Mouse (Mus musculus) adrenal gland, postnatal 4 days (tissue): Measurements from ENCODE around the gene Ap4e1. TPM values are rescaled to one million over a fixed set of nuclear protein-coding genes. Genes with fewer than 3 reads are reported as not detected.

ENCODE experiments used
- DNase-seq, 2 experiments: peaks; one replicate each; pipeline ENCODE4 v3.0.0; 2021 to 2022; ENCODE audit warnings: low spot score in 2 of 2, mixed read lengths in 2 of 2
- long read RNA-seq, 2 experiments: library from polyadenylated mRNA; stranded (forward); transcript quantifications; one replicate each; pipeline ENCODE4 v2.0.0; 2021
- total RNA-seq, 2 experiments: library from RNA; stranded (reverse); gene quantifications; 2 replicates each; pipeline ENCODE4 v1.2.3; 2021

The Ap4e1 gene
- 10 to 100 TPM; 15.5 TPM for total RNA-seq
- long read RNA-seq, experiment 1, result 0 reads
- long read RNA-seq, experiment 2, full-length matches to known transcripts, result 2 of 9 reads
- long read RNA-seq, experiment 2, partial matches to known transcripts, result 5 of 9 reads
- long read RNA-seq, experiment 2, other reads (novel, unspliced or antisense), result 2 of 9 reads

DNA sequence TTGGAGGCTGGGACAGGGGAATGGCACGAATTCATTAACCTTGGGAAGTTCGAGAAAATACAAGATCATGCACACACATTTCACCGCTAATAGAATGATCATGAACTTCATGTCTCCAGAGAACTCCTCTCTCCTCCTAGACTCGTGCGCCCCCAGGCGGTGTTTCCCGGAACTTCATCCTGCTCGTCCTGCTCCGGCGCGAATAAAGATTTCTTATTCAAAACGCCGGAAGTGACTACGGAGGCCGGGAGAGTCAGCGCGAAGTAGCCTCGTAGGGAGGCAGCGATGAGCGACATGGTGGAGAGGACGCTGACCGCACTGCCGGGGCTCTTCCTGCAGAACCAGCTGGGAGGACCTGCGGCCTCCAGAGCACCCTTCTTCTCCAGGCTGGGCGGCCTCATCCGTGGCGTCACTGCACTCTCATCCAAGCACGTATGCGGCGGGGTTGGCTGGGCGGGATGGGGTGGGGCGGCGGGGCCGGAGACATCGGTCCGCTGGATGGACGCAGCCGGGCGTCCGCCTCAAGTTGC is at the start of gene Ap4e1:
Gene Ap4e1 (plus strand): TSS at position 249 of the 530 bp plus-strand sequence.
- DNase-seq, result peak; percentile 94 to 97

GRCm38 (mm10) chr2:126961696-126962095 is 46.8 kb upstream of the Ap4e1 start:
- no peak for DNase-seq

GRCm38 (mm10) chr2:126977428-126977827 is 31.1 kb upstream of the Ap4e1 start:
- DNase-seq, result no peak

DNA sequence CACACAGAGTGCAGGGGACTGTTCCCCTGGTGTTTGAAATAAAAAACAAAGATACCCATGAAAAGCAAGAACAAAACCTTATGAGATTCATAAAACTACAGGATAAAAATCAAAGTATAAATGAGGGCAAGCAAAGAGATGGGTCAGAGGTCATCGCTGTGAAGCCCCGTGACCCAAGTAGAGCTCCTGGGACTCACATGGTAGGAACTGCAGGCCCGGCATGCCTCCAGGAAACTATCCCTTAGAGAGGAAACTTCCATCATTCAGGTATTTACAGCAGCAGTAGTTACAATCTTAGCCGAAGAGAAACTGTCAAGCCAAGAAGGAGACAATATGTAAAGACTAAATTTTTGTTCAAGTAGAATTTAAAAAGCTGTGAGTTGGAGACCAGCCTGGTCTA is 25.3 kb upstream of the Ap4e1 start:
- DNase-seq, result no peak

DNA sequence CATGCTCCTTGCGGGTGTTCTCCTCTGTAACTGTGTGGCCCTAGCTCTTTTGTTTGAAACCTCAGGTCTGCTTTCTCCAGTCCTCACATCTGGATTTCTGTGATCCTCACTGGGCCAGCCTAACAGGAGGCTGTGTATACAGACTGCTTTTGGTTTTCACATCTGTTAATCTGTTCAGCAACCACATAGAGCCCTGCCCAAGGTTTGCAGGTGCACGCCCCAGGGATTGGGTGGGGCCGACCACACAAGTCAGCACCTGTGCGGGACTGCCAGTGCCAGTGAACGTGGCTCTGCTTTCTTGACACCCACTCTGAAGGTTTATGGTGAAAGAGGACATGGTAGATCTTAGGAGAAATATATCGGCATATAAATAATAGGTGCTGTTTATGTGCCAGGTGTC is 18.6 kb upstream of the Ap4e1 start:
- no peak for DNase-seq

DNA sequence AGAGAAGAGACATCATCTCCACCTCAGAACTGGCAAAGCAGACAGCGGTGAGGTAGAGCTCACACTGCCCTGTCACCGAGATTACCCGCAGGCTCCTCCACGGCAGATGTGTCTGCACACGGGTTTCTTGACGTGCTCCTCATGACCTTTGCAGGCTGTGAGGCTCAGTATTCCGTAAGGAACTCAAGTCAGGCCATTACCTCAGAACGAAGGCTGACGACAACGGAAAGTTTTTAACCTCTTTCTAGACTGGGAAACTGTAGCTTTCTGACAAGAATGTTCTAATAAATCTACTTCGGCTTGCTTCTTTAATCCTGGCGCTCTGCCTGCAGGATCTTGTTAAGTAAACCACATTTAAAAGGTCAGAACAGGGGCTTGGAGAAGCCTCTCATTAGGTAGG is 15.8 kb upstream of the Ap4e1 start:
- no peak for DNase-seq

DNA sequence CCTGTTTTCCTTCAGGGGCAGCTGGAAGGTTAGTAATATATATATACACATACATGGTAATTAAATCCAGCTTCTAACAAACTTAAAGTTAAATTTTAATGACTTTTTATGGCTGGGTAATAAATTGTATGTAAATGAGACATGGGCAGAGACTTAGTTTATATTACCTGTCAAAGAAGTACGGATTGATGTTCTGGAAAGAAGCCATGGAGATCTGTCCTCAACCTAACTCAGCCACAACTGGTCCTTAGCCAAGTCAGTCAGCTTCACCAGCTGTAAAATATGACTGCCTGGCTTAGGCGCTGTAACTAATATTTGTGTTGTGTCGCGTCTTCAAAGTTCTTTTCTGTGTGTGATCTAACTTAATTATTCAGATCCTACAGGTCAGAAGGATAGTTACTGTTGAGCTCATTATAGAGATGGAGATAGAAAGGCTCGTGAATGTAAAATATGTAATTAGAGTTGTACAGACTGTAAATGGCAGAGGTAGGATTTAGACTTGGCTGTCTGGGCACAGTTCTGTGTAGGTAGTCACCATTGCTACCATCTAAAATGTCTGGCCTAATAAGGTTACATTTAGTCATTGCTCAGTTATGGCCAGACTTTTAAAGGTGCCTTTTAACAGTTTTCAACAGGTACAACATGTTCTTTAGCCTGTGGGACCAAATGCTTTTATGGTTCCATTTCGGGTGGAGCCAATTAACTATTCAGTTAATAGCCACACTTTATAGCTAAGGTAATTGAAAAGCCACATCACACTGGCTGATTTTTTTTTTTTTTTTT is 13.9 kb upstream of the Ap4e1 start:
- no peak for DNase-seq

GRCm38 (mm10) chr2:126996737-126997136 is 11.8 kb upstream of the Ap4e1 start:
- no peak for DNase-seq

- no peak for DNase-seq
Measured at GRCm38 (mm10) chr2:126998219-126998618, 10.3 kb upstream of the Ap4e1 start.

GRCm38 (mm10) chr2:127000406-127001324 is 7.9 kb upstream of the Ap4e1 start:
- no peak for DNase-seq

DNA sequence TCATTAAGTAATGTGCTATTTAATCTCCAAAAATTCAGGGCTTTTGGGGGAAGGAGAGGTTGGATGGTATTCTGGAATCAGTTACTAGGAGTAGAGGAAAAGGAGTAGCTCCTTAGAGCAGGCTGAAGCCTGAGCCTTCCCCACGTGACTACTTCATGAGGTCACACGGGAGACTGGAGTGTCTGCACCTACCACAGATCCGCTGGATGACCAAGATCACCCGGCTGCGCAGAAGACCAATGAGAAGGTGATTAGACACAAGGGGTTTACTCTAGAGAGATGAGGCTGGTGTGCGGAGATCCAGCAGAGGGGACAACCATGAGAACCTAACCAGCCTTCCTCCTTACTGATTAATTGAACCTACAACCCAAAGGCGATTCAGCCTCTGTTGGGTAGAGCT is 4.5 kb upstream of the Ap4e1 start:
- DNase-seq, result no peak

GRCm38 (mm10) chr2:127006634-127007370 is 1.7 kb upstream of the Ap4e1 start:
- DNase-seq, result peak in 1 of 2 experiments; percentile 22

- no peak for DNase-seq
Measured at GRCm38 (mm10) chr2:127007509-127007908, 1.0 kb upstream of the Ap4e1 start.

DNA sequence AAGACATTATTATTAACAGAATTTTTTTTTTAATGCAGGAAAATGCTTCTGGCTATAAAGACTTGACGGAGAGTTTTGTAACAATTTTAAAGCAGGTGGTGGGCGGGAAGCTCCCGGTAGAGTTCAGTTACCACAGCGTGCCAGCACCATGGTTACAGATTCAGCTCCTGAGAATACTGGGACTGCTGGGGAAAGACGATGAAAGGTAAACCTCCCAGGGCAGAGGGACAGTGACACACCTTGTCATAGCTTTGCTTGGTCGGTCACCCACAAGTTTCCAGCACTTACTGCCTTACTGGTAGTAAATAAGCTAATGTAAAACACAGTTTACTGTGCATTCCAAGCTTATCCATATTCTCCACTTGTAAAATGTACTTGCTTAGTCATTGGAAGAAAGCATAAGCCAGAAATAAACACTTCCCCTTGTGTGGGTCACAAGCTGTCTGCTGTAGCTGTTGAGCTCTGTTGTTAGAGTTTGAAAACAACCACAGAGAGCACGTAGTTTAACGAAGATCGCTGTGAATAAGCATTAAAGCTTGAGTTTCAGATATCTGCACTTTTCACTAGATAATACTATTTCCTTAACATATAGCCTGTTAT is 26.6 kb downstream of the Ap4e1 start:
- no peak for DNase-seq

DNA sequence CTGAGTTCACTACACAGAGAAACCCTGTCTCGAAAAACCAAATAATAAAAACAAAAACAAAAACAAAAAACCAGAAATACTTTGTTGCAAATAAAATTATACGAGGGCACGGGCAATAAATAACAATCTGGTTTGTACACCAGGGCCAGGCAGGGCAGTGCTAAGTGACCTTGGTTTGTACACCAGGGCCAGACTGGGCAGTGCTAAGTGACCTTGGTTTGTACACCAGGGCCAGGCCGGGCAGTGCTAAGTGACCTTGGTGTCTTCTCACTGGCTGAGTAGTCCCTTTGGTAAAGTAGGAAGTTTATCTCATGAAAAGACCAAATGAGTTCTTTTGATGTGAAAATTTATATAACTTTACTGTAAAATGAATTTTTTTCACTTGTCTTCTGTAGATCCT is 28.8 kb downstream of the Ap4e1 start:
- peak; percentile 14 to 32 for DNase-seq

DNA sequence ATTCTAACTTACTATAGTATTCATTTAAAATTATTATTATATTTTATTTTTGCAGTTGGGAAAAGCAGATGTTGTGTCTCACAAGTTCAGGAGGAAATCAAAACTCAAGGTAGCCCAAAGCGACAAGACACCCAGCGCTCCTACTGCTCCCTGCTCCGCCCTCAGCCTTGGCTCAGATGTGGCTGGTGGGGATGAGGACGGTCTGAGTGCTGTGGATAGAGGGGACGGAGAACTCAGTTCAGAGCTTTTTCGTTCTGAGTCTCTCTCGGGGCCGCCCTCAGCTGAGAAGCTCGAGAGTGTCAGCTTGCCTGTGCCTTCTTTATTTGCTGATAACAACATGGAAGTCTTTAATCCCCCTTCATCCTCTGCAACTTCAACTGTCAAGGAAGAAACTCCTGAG is 53.0 kb downstream of the Ap4e1 start:
- no peak for DNase-seq

GRCm38 (mm10) chr2:127068806-127069205 is 60.3 kb downstream of the Ap4e1 start:
- DNase-seq, result no peak

GRCm38 (mm10) chr2:127069781-127070434 is 61.4 kb downstream of the Ap4e1 start:
- DNase-seq, result no peak

GRCm38 (mm10) chr2:127070435-127070841 is 61.9 kb downstream of the Ap4e1 start, which contains the start of gene Blvra:
TSS of gene Blvra (plus strand) at chr2:127070665.
- peak; percentile 64 to 69 for DNase-seq

- no peak for DNase-seq
Measured at GRCm38 (mm10) chr2:127070879-127071278, 62.4 kb downstream of the Ap4e1 start.
